Mouse (Mus musculus) R1 (cell line): ENCODE measurements around the gene Sugct.

ENCODE experiments used
- DNase-seq: peaks from one replicate; pipeline ENCODE4 v3.0.0-alpha.2; 2018; ENCODE audit warnings: low read depth, low spot score

The Sugct gene

GRCm38 (mm10) chr13:17296460-17296859, 398.9 kb downstream of the Sugct start:
- DNase-seq: no peak

GRCm38 (mm10) chr13:17291057-17291456, 404.3 kb downstream of the Sugct start:
- no peak for DNase-seq

- no peak for DNase-seq
Measured at GRCm38 (mm10) chr13:17288377-17288776, 407.0 kb downstream of the Sugct start.

DNA sequence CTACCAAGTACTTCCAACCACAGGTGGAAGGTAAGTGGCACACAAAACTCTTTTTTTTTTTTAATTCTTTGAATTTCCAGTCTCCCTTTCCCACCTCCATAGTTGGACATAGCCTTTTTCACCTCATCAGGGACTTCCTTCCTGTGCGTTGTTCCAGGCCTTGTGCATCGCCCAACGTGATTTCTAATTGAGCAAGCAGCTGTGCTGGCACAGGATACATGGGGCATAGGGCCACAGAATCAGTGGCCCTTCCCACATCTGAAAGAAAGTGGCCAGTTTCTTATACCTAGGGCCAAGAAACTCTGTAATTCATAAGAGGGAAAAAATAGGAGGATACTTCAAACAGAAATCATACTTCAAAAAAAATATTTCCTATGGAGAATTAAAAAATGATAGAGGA, 449.4 kb downstream of the Sugct start:
- DNase-seq: no peak

GRCm38 (mm10) chr13:17216524-17216923, 478.8 kb downstream of the Sugct start:
- DNase-seq: no peak

DNA sequence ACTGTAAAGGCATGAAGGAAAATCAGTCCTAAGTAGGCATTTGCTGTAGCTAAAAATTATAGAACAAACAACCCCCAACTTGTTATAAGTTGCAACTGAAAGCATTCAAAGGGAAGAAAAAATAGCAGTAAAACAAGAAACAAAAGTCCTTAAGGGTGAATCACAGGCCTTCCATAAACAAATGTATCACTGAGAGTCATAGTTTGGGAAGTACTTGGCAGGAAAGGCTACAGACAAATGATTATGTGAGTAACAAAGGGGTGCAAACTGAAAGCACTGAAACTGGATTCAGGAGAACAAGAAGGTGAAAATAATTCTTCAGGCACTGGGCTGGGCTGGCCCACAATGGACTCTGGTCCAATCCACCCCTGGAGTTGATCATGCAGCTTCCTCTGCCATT, 482.7 kb downstream of the Sugct start:
- DNase-seq: no peak

- DNase-seq: no peak
Measured at GRCm38 (mm10) chr13:17190180-17190762, 505.1 kb downstream of the Sugct start.

GRCm38 (mm10) chr13:17185253-17185652, 510.1 kb downstream of the Sugct start:
- DNase-seq: peak; percentile 49

DNA sequence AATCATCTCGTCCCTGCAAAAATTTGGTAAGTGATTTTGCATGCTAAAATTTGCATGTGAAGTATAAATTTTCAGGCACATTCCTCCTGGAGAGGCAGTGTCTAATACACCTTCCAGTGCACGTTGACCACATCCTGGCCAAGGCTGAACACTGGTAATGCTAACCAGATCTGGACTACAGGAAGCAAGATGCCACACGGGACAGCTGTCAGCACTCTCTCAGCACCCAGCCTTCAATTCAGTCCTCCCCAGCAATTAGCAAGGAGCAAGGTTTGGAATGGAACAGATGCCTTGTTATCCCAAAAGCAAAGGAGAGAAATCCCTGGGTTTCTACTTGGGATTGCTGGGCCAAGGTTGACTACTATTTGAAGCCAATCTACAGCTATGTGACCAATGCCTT, 529.4 kb downstream of the Sugct start:
- DNase-seq: no peak

DNA sequence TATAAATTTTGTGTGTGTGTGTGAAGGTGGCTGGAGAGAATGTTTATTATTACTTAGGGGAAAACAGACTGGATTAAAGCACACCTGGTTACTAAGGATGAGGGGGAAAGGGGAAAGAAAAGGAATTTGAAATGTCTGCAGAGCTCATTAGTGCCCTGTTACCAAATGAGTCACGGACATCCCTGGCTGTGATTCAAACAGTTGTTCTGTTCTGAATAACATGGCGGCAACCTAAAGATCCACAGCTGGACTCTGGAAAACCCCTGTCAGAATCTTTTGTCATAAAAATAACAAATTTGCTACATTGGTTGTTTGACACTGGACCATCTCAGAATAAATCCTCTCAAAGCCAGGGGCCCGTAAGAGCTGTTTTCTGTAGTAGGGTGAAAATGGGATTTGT, 530.6 kb downstream of the Sugct start:
- no peak for DNase-seq

DNA sequence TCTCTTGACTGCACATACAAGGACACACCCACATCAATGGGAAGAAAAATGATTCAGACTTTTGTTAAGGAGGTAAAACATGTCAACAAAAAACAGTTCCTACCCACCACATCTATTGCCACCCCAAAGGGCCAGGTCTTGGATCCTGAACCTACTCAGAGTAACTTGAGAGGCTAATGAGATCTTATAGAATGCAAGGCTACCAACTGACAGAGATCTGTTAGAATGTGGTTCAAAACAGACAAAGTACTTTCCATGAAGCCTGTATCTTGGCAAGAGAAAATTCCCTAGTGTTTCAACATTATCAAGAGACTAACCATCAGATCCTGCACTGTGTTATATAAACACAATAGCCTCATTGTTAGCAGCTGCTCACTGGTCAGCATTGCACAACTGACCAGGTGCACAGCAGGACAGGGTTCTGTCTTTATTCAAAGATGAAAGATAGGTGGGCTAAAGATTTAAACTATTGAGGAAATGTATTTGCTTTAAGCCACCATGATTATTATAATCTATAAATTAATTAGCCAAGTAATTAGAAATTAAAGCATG, 548.8 kb downstream of the Sugct start:
- no peak for DNase-seq

DNA sequence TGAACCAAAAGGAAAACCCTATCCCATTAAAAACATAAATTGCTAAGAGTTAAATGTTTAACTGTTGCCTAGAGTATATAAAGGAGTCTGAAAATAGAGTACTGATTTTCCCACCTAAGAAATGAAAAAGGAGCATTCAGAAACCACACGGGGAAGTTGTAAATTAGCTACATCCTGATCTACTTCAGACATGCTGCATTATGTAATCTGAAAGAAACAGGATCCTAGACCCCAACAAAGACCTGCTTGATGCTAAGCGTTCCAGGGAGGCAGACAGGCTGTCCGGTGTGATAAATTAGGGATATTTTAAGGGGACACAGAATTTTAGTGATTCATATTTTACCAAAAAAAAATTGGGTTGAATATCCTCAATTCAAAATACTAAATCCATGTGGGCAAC, 579.3 kb downstream of the Sugct start:
- DNase-seq: no peak

- no peak for DNase-seq
Measured at GRCm38 (mm10) chr13:17102372-17102771, 593.0 kb downstream of the Sugct start.

GRCm38 (mm10) chr13:17086547-17086946, 608.8 kb downstream of the Sugct start:
- no peak for DNase-seq

- DNase-seq: no peak
Measured at GRCm38 (mm10) chr13:17086146-17086545, 609.2 kb downstream of the Sugct start.

DNA sequence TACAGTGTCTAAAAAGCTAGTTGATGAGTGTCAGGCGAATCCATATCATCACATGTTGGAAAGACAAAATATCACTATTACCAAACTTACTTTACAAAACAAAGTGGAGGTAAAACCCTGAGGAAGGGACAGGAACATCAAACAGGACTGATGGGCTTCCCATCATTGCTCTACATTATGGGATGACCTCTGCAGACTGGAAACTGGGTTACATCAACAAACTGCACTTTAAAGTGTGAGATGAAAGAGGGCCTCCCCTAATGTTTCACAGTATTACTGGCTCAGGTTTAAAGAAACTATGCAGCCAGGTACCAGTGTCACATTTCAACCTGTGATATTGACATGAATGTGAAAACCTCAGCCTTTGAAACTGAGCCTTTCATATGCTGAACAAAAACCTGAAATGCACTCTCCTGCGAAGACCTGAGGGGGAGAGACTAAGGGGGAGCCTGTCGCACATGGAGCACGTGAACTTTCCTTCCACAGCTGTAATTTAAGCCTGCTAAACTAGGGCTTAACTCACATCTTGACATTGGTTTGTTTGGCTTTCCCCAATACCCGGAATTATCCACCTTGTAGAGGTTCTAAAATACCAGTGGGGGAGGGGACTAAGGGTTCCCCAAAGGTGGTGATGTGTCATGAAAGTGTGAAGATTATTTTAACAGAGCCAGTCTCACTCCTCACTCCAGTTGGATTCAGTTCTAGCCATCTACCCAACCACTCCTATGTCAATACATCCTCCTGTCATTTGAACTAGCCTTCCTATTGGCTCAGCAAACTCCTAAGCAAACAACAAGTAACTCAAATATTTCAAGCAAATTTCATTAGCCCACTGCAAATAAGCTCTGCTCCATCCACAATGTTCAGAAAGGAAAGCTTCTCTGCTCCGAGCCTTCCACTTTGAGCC, 610.2 kb downstream of the Sugct start:
- no peak for DNase-seq

DNA sequence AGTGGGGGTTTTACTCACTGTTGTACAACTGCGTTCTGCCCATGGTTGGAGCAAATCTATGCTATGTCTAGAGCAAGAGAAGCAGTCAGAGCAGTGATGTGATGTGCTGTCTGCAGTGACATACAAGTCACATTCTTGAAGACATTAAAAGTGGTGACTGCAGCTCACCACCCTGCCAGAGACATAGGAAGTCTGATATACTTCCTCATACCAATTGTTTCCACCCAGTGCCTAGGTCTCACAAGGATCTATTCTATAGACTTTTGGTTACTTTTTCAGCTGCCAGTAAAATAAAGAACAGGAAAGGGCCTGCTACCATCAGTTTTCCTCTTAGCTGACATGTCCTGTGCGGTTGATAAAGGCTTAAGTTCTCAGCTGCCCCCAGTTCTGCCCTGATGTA, 613.7 kb downstream of the Sugct start:
- DNase-seq: no peak

- peak; percentile 89 for DNase-seq
Measured at GRCm38 (mm10) chr13:17065552-17065951, 629.8 kb downstream of the Sugct start.

DNA sequence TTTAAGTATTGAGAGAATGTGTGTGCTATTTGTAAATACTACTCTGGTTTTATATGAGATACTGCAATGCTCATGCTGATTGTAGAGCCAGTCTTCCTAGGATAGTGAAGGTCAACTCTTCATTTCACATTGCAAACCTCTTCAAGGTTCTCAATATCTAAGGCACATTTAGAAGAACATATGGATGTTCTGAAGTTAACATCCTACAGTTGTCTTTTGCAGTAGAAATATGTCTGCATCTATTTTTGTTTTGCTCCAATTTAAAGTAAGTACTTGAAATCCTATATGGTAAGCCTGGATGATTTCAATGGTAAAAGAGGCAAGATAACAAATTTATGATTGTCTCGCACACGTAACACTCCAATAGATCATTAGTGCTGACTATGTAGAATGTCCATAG, 638.7 kb downstream of the Sugct start:
- no peak for DNase-seq

GRCm38 (mm10) chr13:17043426-17044224, 651.7 kb downstream of the Sugct start:
- DNase-seq: no peak

- no peak for DNase-seq
Measured at GRCm38 (mm10) chr13:17042332-17042731, 653.0 kb downstream of the Sugct start.

- DNase-seq: peak; percentile 9
Measured at GRCm38 (mm10) chr13:17039727-17040126, 655.6 kb downstream of the Sugct start.
